Mouse (Mus musculus) C2C12 (cell line): ENCODE measurements around the gene Akap5.

ENCODE experiments used
- CTCF ChIP-seq: IDR thresholded peaks from one replicate; pipeline ENCODE4 v1.5.1; 2011; ENCODE audit not compliant: control insufficient read depth, insufficient read depth, insufficient read length
- FOSL1 ChIP-seq: IDR thresholded peaks from one replicate; pipeline ENCODE4 v1.8.0; 2011; ENCODE audit warnings: mild to moderate bottlenecking, low read length; ENCODE audit not compliant: poor library complexity, insufficient read depth, severe bottlenecking
- MAX ChIP-seq: IDR thresholded peaks from one replicate; pipeline ENCODE4 v1.6.1; 2011; ENCODE audit warnings: mild to moderate bottlenecking, control low read depth

DNA sequence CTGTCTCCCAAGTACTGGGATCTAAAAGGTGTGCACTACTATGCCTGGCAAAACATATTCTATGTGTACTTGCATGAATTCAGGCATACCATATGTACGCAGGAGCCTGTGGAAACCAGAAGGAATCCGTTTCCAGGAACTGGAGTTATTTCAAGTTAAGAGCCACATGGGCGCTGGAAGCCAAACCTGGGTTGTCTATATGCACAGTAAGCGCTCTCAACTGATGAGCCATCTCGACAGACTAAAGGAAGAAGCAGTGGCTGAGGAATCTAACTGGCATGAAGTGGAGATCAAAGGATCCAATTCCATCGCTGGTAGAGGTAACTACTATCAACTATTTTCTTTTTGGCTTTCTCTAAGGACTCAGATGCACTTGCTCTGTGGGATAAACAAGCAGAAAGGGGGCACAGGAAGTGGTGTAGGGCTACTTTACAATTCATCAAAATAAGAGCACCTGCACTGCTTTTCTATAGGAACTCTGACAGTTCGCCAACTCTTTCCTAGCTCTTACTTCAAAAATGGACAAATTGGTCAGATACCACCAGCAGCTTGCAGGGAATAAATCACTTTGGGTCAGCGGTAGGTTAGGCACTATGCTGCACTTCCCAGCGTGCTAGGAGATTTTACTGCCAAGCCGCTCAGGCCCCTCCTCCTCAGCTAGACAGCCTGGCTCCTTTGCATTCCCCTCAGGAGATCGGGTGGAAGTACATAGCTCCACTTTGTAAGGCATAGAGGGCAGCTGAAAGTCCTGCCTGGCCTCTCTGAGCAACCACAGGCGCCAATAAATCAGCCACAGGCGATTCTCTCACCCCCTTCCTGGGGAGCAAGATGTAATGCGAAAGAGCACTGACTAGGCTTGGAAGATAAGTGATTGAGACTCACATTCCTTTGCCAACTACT lies 42.7 kb downstream of the Akap5 start:
- TF ChIP-seq CTCF (no peak), FOSL1 (no peak), MAX (no peak)
